Mouse (Mus musculus): ENCODE results near the gene Prmt9.

Prmt9 gene

DNA sequence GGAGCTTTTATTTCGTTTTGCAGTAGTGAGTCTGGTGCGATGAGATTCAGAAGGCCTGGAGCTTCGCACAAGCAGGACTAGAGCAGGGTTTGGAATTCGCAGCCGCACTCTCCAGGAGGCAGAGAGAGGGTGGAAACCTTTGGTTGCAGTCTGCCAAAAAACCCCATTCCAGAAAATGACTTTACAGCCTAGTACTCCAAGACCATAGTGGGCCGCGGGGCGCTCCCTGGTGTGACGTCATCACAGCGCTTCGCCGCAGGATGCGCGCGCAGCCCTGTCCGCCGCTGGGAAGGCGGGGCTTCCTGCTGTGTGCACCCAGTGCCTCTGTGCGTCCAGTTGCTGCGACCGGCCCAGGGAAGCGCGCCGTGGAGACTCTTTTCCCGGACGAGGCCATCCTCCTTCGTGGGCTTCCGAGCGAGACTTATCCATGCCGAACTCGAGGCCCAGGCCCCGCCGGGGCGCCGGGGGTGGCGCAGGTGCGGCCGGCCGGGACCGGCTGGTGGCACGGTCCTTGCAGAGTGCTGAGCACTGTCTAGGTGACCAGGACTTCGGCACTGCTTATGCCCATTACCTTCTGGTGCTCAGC, at the start of gene Prmt9:
Gene Prmt9, plus strand, starts transcription at position 277 of the 586 bp plus-strand sequence.
- peak; percentile 96 for DNase-seq (ENCODE audit: low spot score)

DNA sequence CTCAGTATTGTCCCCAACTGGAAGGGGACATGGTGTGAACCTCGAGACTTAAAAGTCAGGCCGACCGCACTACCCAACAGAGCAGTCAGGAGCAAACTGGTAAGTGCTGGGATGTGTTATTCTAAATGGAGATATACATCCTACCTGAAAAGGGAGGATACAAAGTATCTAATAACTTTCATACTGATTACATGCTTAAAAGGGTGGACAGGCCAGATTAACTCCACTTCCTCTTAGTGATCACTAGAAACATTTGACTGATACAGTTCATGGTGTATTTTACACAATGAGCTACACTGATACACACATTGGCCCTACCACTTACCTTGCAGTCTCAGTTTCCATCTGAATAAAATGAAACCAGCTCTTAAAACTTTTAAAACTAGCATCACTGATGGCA, 48.9 kb upstream of the Prmt9 start:
- DNase-seq (ENCODE audit: low spot score): no peak

DNA sequence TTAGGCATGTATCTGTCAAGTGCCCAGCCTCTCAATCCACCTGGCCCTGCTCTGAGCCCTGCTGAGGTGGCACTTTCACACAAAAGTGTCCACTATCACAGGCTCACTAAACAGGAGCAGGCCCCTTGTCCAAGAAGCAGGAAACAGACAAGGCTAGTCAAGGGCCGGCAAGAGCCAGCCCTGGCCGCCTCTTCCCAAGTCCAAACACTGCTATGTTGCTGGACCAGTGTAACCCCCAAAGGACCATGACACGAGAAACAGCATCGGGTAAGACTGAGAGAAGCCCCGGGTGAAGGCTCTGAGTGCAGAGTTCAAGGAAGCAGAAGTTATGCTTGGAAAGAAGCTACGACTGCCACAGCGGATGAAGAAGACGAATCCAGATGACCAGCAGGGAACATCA, 48.1 kb upstream of the Prmt9 start:
- no peak for DNase-seq (ENCODE audit: low spot score)

DNA sequence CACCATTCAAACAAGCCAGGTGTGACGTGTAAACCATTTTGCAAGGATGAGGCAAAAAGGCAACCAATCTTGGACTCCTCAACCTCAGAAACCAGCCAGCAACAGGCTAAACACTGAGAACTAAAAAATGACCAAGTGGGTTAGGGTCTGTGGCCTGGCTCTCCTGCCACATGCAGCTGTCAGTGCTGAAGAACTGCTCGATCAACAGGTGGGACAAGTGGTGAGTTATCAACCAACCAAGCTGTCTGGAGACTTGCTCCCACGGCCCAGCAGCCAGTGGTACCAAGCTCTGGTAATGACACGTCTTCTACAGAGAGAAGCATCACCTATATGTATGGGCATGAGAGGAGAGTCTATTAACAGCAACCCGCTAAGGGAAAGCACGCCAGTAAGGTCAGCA, 46.6 kb upstream of the Prmt9 start:
- no peak for DNase-seq (ENCODE audit: low spot score)

DNA sequence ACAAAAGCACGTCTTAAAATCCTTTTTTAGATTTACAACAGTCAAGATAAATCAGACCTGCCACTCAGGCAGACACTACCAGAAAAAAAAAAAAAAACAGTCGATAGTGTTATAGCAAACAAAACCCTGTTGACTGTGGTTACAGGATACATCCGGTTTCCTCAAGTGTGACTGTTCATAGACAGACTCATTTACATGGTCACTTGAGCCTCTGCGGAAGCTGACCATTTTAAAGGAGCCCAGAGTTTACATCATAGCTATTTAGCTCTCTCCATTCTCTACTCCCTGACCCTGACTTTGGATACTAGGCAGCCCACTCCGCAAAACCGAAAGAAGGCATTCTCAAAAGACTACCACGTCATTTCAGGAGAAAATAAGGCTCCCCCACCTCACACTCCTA, 42.7 kb upstream of the Prmt9 start:
- no peak for DNase-seq (ENCODE audit: low spot score)

DNA sequence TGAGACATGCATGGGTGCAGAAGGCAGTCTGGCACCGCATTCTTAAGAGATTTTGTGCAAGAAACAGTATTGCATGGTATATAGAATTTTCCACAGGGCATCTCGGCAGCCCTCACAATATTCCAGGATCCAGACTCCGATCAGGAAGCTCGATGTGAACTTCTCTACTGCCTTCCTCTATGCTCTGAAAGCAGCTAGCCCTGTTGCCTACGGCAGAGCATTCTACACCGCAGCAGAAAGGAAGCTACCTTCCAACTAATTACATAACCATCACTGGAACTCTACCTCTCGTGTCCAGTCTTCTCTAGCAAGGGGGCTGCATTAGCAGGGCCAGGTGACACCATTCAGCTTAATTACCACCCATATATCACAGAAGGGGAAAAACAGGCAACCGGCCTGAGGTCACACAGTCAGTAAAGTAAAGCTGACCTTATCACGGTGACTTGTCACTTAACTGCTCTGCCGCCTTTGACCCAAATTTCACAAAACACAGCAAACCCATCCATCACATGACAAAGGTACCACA, 41.6 kb upstream of the Prmt9 start:
- DNase-seq (ENCODE audit: low spot score): no peak

DNA sequence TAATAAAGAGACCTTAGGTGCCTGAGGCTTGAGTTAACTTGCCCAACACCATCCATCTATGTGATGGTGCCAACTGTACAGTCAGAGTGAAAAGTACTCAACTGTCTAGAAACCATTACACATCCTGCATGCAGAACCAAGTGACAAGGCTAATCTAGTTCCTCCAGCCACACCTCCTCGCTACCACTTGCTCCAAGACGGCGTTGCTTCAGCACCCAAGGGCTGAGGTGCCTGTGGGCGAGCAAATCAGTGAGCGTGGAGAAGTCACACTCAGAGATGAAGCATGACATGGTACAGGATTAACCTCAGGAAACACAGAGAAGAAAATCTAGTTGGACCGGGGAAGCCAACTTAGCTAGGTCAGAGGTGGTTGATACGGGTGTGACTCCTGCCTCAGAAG, 40.2 kb upstream of the Prmt9 start:
- no peak for DNase-seq (ENCODE audit: low spot score)

DNA sequence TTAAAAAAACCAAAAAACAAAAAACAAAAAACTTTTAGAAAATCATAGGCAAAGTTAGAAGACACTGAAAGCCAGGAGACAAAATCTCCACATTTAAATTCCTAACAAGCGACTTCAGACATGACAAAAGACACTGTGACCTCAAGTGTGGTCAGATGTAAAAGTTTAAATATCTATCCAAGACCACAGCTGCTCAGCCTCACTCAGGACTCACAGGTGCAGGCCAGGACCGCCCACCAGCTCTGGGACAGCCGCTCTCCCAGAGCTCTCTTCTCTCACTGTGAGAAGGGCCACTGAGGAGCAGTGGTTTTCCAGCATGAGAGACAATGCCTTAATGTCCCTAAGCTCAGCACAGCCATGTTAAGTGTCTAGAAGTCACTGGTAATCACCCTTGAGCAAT, 38.8 kb upstream of the Prmt9 start:
- no peak for DNase-seq (ENCODE audit: low spot score)

DNA sequence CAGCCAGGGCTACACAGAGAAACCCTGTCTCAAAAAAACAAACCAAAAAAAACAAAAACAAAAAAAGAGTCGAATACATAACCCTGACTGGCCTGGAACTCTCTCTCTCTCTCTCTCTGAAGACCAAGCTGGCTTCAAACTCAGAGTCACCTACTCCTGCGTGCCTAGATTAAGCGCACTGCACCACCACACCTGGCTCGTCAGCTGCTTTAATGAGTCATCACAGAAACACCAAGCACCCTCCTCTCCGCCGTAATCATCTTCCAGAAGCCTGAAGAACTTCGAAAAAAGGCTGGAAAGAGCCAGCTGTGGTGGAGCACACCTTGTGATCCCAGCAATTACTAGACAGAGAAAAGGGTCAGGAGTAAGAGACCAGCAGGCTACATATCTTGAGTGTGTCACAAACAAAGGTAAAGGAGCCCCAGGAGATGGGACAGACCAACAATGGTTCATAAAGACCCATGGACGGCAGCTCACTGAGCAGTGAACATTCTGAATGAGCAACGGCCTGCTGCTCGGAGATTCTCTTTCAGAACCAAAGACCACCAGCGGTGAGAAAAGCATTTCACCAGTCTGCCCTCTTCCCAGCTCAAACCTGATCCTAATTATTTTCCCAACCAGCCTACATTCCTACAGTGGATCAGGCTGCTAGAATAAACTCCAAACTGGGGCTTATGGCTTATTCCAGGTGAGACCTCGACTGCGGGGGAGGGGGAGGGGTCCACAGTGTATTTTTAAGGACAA, 37.3 kb upstream of the Prmt9 start:
- DNase-seq (ENCODE audit: low spot score): no peak

DNA sequence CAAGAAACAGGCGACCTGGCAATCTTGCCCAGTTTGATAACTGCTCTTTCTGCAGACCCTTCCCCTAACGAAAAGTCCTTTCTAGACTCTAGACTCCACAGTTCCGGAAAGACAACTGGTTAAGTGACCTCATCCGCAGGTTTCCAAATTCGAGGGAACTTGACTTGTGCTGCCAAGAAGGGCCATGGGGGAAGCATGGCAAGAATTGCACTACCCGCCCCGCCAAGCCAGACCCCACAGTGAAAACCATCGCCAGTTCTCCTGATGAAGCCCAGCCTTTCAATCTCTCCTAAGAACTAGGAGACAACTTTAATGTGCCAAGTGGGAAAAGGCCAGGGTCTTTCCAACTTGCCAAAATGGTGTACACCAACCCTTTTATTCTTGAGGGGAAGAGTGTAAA, 34.0 kb upstream of the Prmt9 start:
- no peak for DNase-seq (ENCODE audit: low spot score)

DNA sequence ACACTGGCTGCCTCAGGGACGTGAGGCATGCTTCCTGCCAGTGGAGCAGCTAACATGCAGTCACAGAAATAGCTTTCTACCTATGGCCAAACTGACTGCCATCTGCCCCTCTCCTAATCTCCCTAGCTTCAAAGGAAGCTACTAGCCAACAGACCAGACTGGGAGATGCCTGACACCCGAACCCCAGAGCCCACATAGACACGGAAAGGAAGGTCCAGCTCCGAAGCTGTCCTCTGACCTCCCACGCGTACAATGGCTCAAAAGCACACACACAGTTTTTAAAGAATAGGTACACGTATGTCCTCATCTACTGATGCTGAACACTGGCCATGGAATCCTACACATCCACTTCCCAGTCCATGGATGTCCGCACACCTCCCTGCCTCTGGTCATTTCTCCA, 33.4 kb upstream of the Prmt9 start:
- DNase-seq (ENCODE audit: low spot score): no peak

DNA sequence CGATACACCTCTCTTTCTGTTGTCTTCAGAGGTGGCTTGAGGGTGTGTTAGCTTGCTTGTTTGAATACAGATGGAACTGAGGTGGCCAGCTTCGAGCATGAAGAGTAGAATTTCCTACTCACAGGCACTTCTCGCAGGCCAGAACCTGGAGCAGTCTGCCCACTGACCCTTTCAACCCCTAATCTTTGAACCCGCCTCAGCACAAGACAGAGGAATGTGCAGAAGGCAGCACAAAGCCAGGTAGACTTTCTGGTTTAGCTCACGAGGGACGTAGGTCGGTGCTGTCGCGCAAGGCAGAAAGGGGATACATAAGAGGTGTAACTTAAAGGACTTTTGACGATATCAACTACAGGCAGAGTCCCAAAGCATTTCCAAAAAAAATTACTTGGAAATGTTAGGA, 32.4 kb upstream of the Prmt9 start:
- DNase-seq (ENCODE audit: low spot score): no peak

DNA sequence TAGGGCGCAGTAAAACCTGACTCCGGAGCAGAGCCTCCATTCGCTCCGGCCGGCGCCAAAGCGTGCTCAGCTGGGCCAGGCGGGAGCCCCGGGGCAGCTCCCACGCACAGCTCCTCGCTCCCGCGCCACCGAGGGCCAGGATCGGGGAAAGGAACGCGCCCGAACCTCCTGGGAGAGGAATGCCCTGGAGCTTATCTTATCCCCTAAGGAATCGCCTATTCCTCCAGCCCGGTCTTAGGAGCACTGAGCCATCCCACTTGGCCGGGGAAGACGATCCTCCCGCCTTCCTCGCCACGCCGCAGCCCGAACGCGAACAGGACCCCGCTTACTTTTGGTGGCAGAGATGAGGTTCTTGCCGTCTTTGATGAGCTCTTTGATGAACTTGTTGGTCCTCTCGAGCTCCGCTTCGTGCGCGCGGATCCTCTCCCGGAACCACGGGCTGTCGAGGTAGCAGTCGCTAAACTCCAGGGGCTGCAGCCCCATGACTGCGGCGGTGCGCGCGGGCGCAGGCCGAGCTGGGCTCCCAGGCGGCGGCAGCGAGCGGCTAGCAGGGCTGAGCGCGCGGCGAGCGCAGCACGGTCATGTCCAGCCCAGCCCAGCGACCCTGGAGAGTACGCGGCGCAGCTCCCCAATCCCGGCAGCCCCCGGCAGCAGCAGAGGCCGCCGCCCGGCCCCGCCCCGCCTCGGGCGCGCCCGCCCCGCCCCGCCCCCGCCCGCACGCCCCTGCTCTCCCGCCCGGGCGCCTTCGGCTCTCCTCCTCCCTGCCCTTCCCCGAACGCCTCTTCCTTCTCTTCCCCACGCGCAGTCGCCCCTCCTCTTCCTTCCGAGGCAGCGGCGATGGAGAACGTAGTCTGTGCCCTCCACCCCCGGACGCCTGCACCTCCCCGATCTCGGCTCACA, 31.6 kb upstream of the Prmt9 start, which contains the start of gene Arhgap10:
Gene Arhgap10, minus strand, starts transcription at position 653 of the 900 bp plus-strand sequence.
- DNase-seq (ENCODE audit: low spot score): peak; percentile 93

DNA sequence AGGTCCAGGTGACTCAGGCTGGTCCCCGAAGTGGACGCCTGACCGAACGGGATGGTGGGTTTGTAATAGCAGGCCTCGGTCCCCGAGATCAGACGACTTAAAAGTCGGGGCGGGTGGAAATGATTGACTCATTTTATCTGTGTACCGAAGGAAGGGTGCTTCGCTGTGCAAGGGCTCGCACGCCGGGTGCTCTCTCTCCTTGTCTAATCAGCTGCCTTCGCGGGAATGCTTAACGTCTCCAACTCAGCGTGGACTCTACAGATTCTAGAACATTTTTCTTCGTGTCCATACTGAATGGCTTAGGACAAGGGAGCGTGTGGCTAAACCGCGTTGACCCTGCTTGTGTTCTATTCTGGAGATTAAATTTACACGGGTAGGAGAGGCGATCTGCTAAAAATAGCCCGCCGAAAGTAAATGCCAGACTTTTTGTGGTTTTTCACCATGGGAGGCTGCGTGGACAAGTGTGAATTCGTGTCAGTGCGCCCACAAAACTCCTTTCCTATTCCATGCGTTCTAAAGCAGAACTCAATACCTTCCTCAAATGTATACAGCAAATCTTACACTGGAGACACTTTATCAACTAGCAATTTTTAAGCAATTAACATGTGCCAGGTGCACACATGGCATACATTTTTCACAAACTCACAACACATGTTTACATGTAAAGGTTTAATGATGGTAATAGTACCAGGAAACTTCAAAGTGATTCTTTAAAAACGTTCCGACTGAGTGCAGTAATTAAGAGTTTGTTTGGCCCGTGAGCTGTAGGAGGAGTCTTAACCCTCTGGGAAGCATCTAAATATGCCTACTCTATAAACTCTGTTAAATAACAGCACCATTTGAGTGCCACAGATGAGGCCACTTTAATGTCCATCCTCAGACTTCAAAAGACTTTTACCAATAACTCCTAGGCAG, 30.7 kb upstream of the Prmt9 start:
- peak; percentile 15 for DNase-seq (ENCODE audit: low spot score)

DNA sequence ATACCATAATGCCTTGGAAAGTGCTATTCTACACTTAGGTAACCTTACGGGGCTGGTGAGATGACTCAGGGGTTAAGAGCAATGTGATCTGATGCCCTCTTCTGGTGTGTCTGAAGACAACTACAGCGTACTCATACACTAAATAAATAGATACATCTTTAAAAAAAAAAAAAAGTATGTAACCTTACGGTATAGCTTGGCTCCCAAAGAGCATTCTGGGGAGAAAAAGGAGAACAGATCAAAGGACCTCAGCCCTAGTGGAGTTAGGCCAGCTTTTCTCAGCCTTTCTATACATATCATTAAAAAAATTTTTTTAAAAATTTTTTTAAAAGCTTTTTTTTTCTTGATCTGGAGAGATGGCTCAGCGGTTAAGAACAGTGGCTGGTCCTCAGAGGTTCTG, 28.6 kb upstream of the Prmt9 start:
- DNase-seq (ENCODE audit: low spot score): no peak

DNA sequence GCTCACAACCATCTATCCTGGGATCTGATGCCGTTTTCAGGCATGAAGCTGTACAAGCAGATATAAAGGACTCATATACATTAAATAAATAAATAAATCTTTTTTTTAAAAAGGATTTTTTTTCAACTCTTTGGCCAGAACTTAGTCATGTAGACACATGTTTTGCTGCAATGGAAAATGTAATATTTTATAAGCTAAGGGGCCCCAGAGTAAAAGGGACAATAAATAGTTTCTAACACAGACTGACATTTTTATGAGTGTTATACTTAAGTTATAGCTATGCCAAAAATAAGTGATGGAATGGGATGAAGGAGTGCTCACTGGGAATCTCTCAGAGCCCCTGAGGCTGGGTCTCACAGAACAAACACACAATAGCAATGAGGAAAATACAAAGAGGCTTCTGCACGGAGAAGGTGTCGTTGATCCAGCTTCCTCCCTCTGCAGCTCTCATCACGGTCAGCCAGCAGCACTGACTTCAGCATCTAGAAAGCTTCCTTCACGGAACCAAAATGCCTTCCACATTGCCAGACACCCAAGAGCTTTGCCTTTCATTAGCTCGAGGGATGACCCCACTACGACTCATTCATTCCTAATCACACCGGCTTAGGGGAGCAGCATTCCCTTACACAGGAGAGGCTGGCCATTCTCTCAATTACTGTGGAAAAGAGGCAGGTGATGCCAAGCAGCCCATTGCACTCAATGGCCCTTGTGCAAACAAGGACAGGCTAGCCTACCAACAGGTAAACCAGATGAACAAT, 28.0 kb upstream of the Prmt9 start:
- DNase-seq (ENCODE audit: low spot score): no peak

DNA sequence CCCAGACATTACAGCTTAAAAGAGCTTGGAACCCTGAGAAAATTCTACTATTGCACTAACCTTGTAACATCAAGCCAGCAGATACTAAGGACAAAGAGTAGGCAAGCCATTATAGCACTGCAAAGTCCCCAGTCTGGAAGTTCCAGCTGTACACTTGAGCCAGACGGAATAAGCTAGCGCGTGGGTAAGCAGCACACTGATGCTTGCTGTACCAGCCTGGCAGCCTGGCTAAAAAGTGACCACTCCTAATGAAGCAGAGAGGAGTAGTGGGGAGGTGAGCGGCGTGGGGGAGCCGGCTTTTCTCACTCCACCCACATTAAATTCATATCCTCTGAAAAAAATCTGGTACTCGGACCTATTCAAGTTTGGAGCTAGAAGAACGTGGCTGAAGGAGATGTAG, 26.2 kb upstream of the Prmt9 start:
- no peak for DNase-seq (ENCODE audit: low spot score)

DNA sequence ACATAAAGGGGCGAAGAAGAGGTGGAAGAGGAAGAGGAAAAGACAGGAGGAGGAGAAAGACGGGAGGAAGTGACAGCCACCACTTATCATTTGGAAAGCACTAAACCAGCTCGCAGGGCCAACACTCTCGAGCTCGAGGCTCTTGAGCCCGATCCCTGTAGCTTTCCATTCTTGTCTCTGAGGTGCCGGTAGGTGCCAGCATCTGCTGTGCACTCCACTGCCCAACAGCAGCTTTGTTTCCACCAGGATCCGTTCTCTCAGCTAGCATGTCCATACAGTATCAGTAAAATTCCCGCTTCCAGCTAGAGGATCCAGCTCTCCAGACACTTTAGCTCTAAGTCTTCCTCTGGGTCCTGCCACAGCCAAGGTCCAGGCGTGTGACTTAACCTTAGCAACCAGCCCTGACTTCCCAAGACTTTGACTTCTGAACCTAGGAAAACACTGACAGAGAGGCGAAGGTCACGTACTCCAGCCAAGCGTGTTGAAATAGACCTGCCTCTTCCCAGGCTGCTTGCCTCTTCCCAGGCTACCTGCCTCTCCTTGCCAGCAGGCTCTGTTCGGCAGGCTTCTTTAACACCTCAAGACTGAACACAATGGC, 25.1 kb upstream of the Prmt9 start:
- no peak for DNase-seq (ENCODE audit: low spot score)

DNA sequence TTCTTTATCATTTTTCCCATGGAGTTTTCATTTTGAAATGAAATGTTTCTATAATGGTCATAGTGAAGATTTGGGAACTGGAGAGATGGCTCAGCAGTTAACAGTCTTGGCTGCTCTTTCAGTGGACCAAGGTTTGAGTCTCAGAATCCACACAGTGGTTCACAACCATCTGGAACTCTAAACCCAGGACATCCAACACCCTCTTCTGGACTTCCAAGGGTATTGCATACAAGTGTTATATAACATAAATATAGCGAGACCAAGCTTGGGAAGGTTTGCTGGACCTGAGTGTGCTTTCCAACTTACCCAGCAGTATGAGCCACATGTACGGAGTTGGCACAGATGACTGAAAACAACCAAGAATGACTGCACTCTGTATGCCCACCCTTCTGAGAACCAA, 24.3 kb upstream of the Prmt9 start:
- DNase-seq (ENCODE audit: low spot score): no peak

DNA sequence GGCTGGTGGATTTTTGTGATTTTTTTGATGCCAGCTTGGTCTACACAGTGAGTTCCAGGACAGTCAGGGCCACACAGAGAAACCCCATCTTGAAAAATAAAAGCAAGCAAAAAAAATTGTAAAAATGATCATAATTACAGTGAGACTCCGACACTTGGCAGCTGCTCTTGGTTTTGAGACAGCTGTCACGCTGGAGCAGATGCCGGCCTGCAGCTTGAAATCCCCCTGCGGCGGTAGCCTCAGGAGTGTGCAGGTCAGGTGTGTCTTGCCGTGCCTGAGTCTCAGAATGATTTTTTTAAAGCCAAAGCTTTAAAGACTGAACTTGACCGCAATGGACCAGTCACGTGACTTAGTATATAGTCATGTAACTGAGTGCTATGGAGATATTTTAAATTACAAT, 23.1 kb upstream of the Prmt9 start:
- no peak for DNase-seq (ENCODE audit: low spot score)
